Mouse (Mus musculus) fibroblast of lung, adult 2 months (primary cell): ENCODE results near the gene Svs6.
"Not testable (repeated sequence)": the region's sequence is repeated elsewhere in the genome, so short reads cannot be mapped to it uniquely, and the experiment has no call there.

Experiments
- DNase-seq: peaks from one replicate; pipeline ENCODE4 v3.0.0-alpha.2; 2011; ENCODE audit warnings: low read depth

Svs6 gene

GRCm38 (mm10) chr2:164316451-164316850 lies at the start of gene Svs6:
Gene Svs6 (plus strand): TSS chr2:164316751.
- DNase-seq: not testable (repeated sequence)

- no peak for DNase-seq
Measured at GRCm38 (mm10) chr2:164278359-164278758, 38.2 kb upstream of the Svs6 start, which contains the start of gene Svs4. Gene Svs4 (minus strand): TSS chr2:164278459.

GRCm38 (mm10) chr2:164288968-164289367 lies 27.6 kb upstream of the Svs6 start, which contains the start of gene Svs3a:
Gene Svs3a (plus strand): TSS chr2:164289268.
- not testable (repeated sequence) for DNase-seq

GRCm38 (mm10) chr2:164312599-164312998 lies 4.0 kb upstream of the Svs6 start:
- DNase-seq: no peak

GRCm38 (mm10) chr2:164315460-164315859 lies 1.1 kb upstream of the Svs6 start:
- not testable (repeated sequence) for DNase-seq

- DNase-seq: no peak
Measured at GRCm38 (mm10) chr2:164320983-164321382, 4.4 kb downstream of the Svs6 start.

GRCm38 (mm10) chr2:164332440-164332839 lies 15.9 kb downstream of the Svs6 start, which contains the start of gene Svs5:
Gene Svs5 (plus strand): TSS chr2:164332740.
- DNase-seq: not testable (repeated sequence)

- DNase-seq: not testable (repeated sequence)
Measured at GRCm38 (mm10) chr2:164343732-164344131, 27.2 kb downstream of the Svs6 start.

GRCm38 (mm10) chr2:164347697-164348096 lies 31.1 kb downstream of the Svs6 start:
- DNase-seq: not testable (repeated sequence)

- DNase-seq: no peak
Measured at GRCm38 (mm10) chr2:164348980-164349379, 32.4 kb downstream of the Svs6 start.

GRCm38 (mm10) chr2:164352697-164353096 lies 36.1 kb downstream of the Svs6 start:
- DNase-seq: no peak

GRCm38 (mm10) chr2:164353356-164353755 lies 36.8 kb downstream of the Svs6 start:
- no peak for DNase-seq

GRCm38 (mm10) chr2:164356177-164356967 lies 39.8 kb downstream of the Svs6 start:
- DNase-seq: peak; percentile 78

GRCm38 (mm10) chr2:164358373-164358772 lies 41.8 kb downstream of the Svs6 start:
- no peak for DNase-seq

- DNase-seq: no peak
Measured at GRCm38 (mm10) chr2:164359031-164359430, 42.5 kb downstream of the Svs6 start.

GRCm38 (mm10) chr2:164359668-164360067 lies 43.1 kb downstream of the Svs6 start:
- no peak for DNase-seq

GRCm38 (mm10) chr2:164360974-164361657 lies 44.6 kb downstream of the Svs6 start:
- no peak for DNase-seq

GRCm38 (mm10) chr2:164366947-164367346 lies 50.4 kb downstream of the Svs6 start:
- DNase-seq: no peak
